Mouse (Mus musculus) hindbrain, embryonic 14.5 days (tissue): ENCODE measurements at regions not wholly inside any gene's neighbourhood (a gene's known extent, or its start where the extent isn't known, plus 50 kb on each side); places are given as distances from the start of the nearest gene placed in this dataset.

Source experiments
- ATAC-seq: fragments of 200-750 bp; cut with Nextera tagmentation; 2 replicates; pipeline ENCODE4 v1.8.0; 2017; ENCODE audit warnings: moderate number of reproducible peaks, mild to moderate bottlenecking, moderate TSS enrichment, moderate library complexity; ENCODE audit not compliant: low FRiP score
- DNase-seq: peaks from one replicate; pipeline ENCODE4 v3.0.0-alpha.2; 2015; ENCODE audit warnings: low spot score
- H3K27ac ChIP-seq: fragments of 300-500 bp; sonication (generic); 2 replicates; pipeline ENCODE4 v1.5.1; 2014; ENCODE audit warnings: mild to moderate bottlenecking, moderate library complexity
- H3K27me3 ChIP-seq: fragments of 300-500 bp; sonication (generic); 2 replicates; pipeline ENCODE4 v1.6.1; 2014; ENCODE audit warnings: mild to moderate bottlenecking, low read length, mixed read lengths; ENCODE audit not compliant: control insufficient read depth, insufficient read depth
- H3K36me3 ChIP-seq: fragments of 300-500 bp; sonication (generic); replicated peaks from 2 replicates; pipeline ENCODE4 v1.6.1; 2014; ENCODE audit not compliant: control insufficient read depth, insufficient read depth
- H3K4me1 ChIP-seq: fragments of 300-500 bp; sonication (generic); replicated peaks from 2 replicates; pipeline ENCODE4 v1.6.1; 2014; ENCODE audit warnings: antibody characterized with exemption, low read length, mixed read lengths; ENCODE audit not compliant: control insufficient read depth, insufficient read depth
- H3K4me2 ChIP-seq: fragments of 300-500 bp; sonication (generic); replicated peaks from 2 replicates; pipeline ENCODE4 v1.6.1; 2014; ENCODE audit warnings: mild to moderate bottlenecking, moderate library complexity
- H3K4me3 ChIP-seq: fragments of 300-500 bp; sonication (generic); replicated peaks from 2 replicates; pipeline ENCODE4 v1.5.1; 2014; ENCODE audit warnings: mild to moderate bottlenecking, low read length
- H3K9ac ChIP-seq: fragments of 300-500 bp; sonication (generic); 2 replicates; pipeline ENCODE4 v1.6.1; 2014
- H3K9me3 ChIP-seq: fragments of 300-500 bp; sonication (generic); 2 replicates; pipeline ENCODE4 v1.6.1; 2016; ENCODE audit warnings: low read length; ENCODE audit not compliant: control insufficient read depth
- WGBS: fragments of 180-500 bp; shearing (Covaris S2); extraction: QIAGEN DNeasy Blood & Tissue Kit; methylation state at CpG from one replicate; pipeline ENCODE4 v1.1.7; 2014; 5-methylcytosine and 5-hydroxymethylcytosine counted together

DNA sequence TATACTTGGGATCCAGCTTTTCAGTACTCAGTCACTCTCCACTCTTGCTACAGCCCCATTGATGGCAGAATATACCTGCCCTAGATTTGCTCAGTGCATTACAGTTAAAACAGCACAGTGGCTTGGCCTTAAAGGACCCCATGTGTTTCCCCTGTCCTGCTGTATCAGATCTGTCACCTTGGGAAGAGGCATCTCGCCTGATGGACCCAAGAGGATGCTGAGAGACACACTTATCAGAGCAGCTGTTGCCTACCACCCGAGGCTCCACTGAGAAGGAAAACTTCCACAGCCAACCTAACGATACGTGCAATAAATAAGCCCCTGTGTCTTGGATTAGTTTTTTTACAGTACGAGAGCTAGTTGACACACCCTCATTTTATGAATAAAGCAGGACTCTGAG, 411.8 kb upstream of the Sall1 start:
- ATAC-seq, result no peak
- H3K4me1 ChIP-seq, result no peaks in the 10 kb centered on the region
- H3K4me3 ChIP-seq, result no peak overlapping the region
- 78% methylated on average over 5 of the region's 5 CpGs for WGBS
- no peaks in the 10 kb centered on the region for H3K36me3 ChIP-seq
- no peak for DNase-seq
- no peaks in the 10 kb centered on the region for H3K27me3 ChIP-seq
- peaks cover 8% of the 10 kb centered on the region; the same call in 1 of the 2 replicates for H3K9me3 ChIP-seq
- H3K4me2 ChIP-seq, result no peak overlapping the region
- H3K27ac ChIP-seq, result no peak overlapping the region
- H3K9ac ChIP-seq, result no peak overlapping the region

DNA sequence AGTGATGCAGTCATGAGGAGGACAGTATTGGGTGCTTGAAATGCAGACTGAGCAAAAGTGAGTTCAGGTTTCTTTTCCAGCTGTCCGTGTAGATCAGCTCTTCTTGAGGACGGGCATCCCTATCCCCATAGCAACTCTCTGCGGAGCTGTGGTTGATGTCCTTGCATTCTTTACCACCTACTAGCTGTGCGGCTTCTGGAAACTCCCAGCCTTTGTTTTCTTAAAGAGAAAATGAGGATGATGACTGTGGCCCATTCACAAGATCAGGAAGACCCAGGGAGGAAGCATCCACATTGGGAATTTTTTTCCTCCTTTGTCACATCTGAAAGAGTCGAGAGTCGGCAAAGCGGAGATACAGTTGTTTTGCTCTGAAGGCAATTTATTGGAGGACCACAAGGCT, 410.2 kb upstream of the Sall1 start:
- peaks cover 8% of the 10 kb centered on the region; the same call in 1 of the 2 replicates for H3K9me3 ChIP-seq
- H3K27me3 ChIP-seq, result no peaks in the 10 kb centered on the region
- no peak for DNase-seq
- H3K36me3 ChIP-seq, result no peaks in the 10 kb centered on the region
- no peak overlapping the region for H3K4me3 ChIP-seq
- H3K9ac ChIP-seq, result no peak overlapping the region
- H3K4me1 ChIP-seq, result no peaks in the 10 kb centered on the region
- WGBS, result 62% methylated on average over 7 of the region's 7 CpGs
- H3K27ac ChIP-seq, result no peak overlapping the region
- no peak overlapping the region for H3K4me2 ChIP-seq
- no peak for ATAC-seq

DNA sequence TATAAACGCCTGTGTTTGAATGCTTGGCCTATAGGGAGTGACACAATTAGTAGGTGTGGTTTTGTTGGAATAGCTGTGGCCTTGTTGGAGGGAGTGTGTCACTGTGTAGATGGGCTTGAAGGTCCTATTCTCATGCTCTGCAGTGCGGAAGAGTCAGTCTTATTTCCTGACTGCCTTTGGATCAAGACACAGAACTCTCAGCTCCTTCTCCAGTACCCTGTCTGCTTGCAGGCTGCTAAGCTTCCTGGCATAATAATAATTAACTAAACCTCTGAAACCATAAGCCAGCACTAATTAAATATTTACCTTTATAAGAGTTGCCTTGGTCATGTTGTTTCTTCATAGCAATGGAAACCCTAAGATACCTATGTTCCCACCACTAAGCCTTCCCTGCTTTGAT, 409.8 kb upstream of the Sall1 start:
- Histone ChIP-seq H3K4me3 (no peak overlapping the region), H3K27me3 (no peaks in the 10 kb centered on the region), H3K36me3 (no peaks in the 10 kb centered on the region), H3K4me2 (no peak overlapping the region), H3K9me3 (peaks cover 8% of the 10 kb centered on the region; the same call in 1 of the 2 replicates), H3K27ac (no peak overlapping the region), H3K4me1 (no peaks in the 10 kb centered on the region), H3K9ac (no peak overlapping the region)
- ATAC-seq (no peak), DNase-seq (no peak)
- 83% methylated on average over 2 of the region's 2 CpGs for WGBS

DNA sequence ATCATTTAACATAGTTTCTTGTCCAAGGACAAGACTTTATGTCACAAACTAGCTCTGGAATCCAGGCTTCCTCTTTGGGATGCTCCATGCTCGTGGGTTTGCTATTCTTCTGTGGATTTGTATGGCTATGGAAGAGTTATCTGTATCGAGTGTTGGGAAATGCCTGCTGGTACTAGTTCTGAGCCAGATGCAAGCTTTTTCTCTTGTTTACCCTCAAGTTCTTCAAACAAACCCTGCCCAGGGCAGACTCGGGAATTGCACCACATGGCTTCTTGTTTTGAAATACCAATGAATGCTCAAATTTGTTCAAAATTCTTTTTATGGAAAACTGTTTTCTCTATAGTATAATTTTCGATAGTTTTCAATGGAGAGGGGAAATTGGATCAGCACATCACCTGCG, 400.5 kb upstream of the Sall1 start:
- Histone ChIP-seq H3K4me1 (no peaks in the 10 kb centered on the region), H3K27ac (no peak overlapping the region), H3K27me3 (no peaks in the 10 kb centered on the region), H3K4me2 (no peak overlapping the region), H3K4me3 (no peak overlapping the region), H3K9me3 (no peaks in the 10 kb centered on the region), H3K36me3 (no peaks in the 10 kb centered on the region), H3K9ac (no peak overlapping the region)
- DNase-seq, result no peak
- WGBS, result 79% methylated on average over 5 of the region's 5 CpGs
- ATAC-seq, result no peak

DNA sequence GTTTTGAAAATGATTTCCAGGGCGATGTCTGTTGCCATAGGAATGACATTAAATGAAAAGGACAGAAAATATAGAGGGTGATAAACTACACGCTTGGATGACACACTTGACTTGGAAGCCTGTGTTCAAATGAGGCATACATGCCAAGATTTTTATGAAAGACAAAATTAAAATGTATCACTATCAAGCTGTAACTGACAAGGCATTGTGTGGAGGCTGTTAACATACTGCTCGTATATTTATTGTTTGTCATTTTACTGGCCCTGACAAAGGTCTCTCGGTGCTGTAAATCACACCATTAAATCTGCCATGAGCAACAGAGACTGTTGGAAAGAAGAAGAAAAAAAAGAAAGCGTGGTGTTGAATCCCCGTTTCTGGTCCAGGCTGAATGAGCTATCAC, 395.3 kb upstream of the Sall1 start:
- H3K9me3 ChIP-seq, result no peaks in the 10 kb centered on the region
- H3K4me3 ChIP-seq, result no peak overlapping the region
- no peaks in the 10 kb centered on the region for H3K36me3 ChIP-seq
- H3K4me1 ChIP-seq, result no peaks in the 10 kb centered on the region
- WGBS, result 54% methylated on average over 6 of the region's 6 CpGs
- DNase-seq, result peak; percentile 39
- no peak overlapping the region for H3K27ac ChIP-seq
- ATAC-seq, result no peak
- H3K4me2 ChIP-seq, result no peak overlapping the region
- no peaks in the 10 kb centered on the region for H3K27me3 ChIP-seq
- H3K9ac ChIP-seq, result no peak overlapping the region

DNA sequence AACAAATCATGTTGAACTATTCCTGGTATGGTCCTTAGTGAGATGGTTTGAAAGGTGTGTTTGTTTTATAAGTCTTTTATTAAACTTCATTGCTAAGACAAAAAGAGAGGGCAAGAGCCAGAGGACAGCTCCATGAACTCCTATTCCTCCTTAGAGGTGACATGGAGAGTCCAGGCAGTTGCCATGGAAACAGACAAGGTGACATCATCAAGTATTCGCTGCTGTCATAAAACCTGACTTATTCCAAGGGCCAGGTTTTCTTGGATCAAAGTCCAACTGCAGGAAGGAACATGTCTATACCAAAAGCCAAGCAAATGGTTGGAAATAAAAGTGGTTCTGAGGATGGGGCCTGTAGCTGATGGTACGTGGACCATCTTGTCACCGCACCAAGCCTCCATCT, 383.0 kb upstream of the Sall1 start:
- H3K9ac ChIP-seq, result no peak overlapping the region
- WGBS, result 97% methylated on average over 3 of the region's 3 CpGs
- DNase-seq (no peak), ATAC-seq (no peak)
- no peak overlapping the region for H3K4me3 ChIP-seq
- H3K9me3 ChIP-seq, result no peaks in the 10 kb centered on the region
- H3K4me1 ChIP-seq, result no peaks in the 10 kb centered on the region
- no peak overlapping the region for H3K27ac ChIP-seq
- H3K4me2 ChIP-seq, result no peak overlapping the region
- no peaks in the 10 kb centered on the region for H3K27me3 ChIP-seq
- no peaks in the 10 kb centered on the region for H3K36me3 ChIP-seq

DNA sequence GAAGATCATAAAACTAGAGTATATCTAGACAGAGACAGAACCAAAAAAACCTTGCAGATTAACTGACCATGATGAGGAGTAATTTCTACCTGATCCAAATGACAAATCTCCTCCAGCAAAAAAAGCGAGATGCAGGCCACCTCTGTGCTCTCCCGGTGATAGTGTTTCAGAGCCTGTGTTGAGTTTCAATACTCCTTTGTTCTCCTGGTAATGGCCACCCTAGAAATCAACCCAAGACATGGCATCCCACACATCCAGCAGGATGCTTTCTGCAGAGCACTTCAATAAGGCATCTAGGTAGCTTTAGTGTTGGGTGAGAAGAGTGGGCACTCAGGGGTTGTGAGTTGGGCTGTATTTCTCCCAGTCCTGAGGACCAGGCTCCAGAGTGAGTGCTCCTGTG, 371.3 kb upstream of the Sall1 start:
- WGBS, result 87% methylated on average over 2 of the region's 2 CpGs
- Histone ChIP-seq H3K9ac (no peak overlapping the region), H3K4me2 (no peak overlapping the region), H3K4me3 (no peak overlapping the region), H3K9me3 (no peaks in the 10 kb centered on the region), H3K36me3 (no peaks in the 10 kb centered on the region), H3K4me1 (no peaks in the 10 kb centered on the region), H3K27me3 (no peaks in the 10 kb centered on the region), H3K27ac (no peak overlapping the region)
- DNase-seq, result no peak
- ATAC-seq, result no peak

DNA sequence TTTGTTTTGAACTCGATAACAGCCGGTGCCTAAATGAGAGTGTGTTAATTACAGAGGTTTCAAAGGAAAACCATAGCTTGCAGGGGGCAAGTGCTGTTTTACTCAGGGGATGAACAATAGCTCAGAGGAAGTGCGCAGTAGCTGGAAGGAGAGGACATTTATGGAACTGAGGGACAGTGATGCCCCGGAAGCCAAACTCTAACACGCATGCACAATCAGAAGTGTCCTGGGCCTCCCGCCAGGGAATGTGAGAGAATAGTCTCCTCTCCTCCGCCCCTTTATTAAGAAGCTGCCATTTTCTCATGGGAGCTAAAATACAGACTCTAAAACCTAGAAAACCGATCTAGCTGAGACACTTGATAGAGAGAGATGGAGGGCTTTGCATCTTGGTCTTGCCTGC, 368.5 kb upstream of the Sall1 start:
- ATAC-seq (no peak), DNase-seq (no peak)
- Histone ChIP-seq H3K9ac (no peak overlapping the region), H3K4me3 (no peak overlapping the region), H3K4me2 (no peak overlapping the region), H3K27ac (no peak overlapping the region), H3K4me1 (no peaks in the 10 kb centered on the region), H3K36me3 (no peaks in the 10 kb centered on the region), H3K27me3 (no peaks in the 10 kb centered on the region), H3K9me3 (no peaks in the 10 kb centered on the region)
- WGBS, result 68% methylated on average over 8 of the region's 8 CpGs

DNA sequence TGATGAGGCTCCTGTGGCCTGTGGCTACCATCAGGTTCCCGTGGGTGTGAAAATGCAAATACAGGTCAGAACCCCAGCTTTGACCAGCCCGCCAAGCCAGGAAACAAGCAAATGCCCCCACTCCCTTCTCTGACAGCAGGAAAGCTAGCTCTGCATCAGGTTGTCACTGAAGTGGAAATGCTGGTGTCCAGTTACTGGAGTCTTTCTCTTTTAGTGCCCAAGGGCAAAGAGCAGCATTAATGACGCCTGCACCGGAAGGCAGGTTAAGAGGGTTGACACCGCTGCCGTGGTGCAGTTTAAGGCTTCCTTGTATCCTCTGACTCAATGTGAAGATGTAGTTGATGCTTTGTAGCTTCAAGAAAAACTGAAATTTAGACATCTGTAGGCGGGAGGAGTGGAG, 368.1 kb upstream of the Sall1 start:
- ATAC-seq (no peak), DNase-seq (no peak)
- Histone ChIP-seq H3K9ac (no peak overlapping the region), H3K27ac (no peak overlapping the region), H3K27me3 (no peaks in the 10 kb centered on the region), H3K4me3 (no peak overlapping the region), H3K4me1 (no peaks in the 10 kb centered on the region), H3K36me3 (no peaks in the 10 kb centered on the region), H3K9me3 (no peaks in the 10 kb centered on the region), H3K4me2 (no peak overlapping the region)
- 42% methylated on average over 7 of the region's 7 CpGs for WGBS

DNA sequence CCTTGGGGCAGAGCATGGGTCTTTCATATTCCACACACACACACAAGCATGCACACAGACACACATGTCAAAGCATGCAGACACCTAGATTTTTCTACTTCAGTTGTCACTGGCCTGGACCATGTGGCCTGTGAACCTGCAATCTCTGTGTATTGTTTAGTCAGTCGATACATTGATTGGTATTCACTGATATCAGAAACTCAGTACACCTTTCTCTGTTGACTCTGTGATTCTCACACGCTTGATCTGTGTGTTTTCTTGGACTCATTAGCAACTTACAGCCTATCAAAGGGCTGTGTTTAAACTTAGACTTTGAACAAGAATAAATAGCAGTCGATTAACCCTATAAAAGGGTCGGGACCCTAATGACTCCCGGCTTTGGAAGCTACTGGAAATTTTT, 362.7 kb upstream of the Sall1 start:
- DNase-seq (no peak), ATAC-seq (no peak)
- Histone ChIP-seq H3K36me3 (no peaks in the 10 kb centered on the region), H3K9ac (no peak overlapping the region), H3K4me3 (no peak overlapping the region), H3K4me2 (no peak overlapping the region), H3K9me3 (no peaks in the 10 kb centered on the region), H3K27me3 (no peaks in the 10 kb centered on the region), H3K4me1 (no peaks in the 10 kb centered on the region), H3K27ac (no peak overlapping the region)
- 94% methylated on average over 5 of the region's 5 CpGs for WGBS
